Mouse (Mus musculus): ENCODE results near the gene Nkx2-1. TPM values are rescaled to one million over a fixed set of nuclear protein-coding genes. Genes with fewer than 3 reads are reported as not detected.

Gene Nkx2-1
- total and polyA plus RNA-seq, 2 experiments from 2014 or later: 7.2 to 10.3 TPM

GRCm38 (mm10) chr12:56535411-56536173, 1.1 kb downstream of the Nkx2-1 start:
- H3K9ac ChIP-seq: no peak overlapping the region
- H3K9me3 ChIP-seq (ENCODE audit: low read length): no peaks in the 10 kb centered on the region
- no peak for TF ChIP-seq CTCF (IDR thresholded peaks at IDR 0.05; ENCODE audit: low read depth)
- DNase-seq: peak; percentile 21
- H3K4me3 ChIP-seq (ENCODE audit: low read depth, low read length): peak overlapping the region; percentile 17
- ATAC-seq: peak; percentile 9; the same call in 1 of the 2 replicates
- H3K27ac ChIP-seq (ENCODE audit: low read depth, low read length): no peak overlapping the region; the same call in 1 of the 2 replicates
- no peaks in the 10 kb centered on the region for H3K4me1 ChIP-seq (ENCODE audit: insufficient read depth)
- peak overlapping the region; percentile 17 for H3K4me2 ChIP-seq (ENCODE audit: low read depth)
- WGBS: 2% methylated on average over 22 of the region's 36 CpGs
- H3K36me3 ChIP-seq (ENCODE audit: insufficient read depth): no peaks in the 10 kb centered on the region
- peaks cover 76% of the 10 kb centered on the region for H3K27me3 ChIP-seq (ENCODE audit: insufficient read depth, low read length)

- H3K9ac ChIP-seq: no peak overlapping the region; the same call in 1 of the 2 replicates
- H3K27me3 ChIP-seq (ENCODE audit: insufficient read depth, low read length): peaks cover 77% of the 10 kb centered on the region
- no peaks in the 10 kb centered on the region for H3K36me3 ChIP-seq (ENCODE audit: insufficient read depth)
- WGBS: 2% methylated on average over 62 of the region's 62 CpGs
- no peak for TF ChIP-seq CTCF (IDR thresholded peaks at IDR 0.05; ENCODE audit: low read depth)
- DNase-seq: peak; percentile 33
- peak overlapping the region; percentile 16; the same call in 1 of the 2 replicates for H3K27ac ChIP-seq (ENCODE audit: low read depth, low read length)
- H3K9me3 ChIP-seq (ENCODE audit: low read length): no peaks in the 10 kb centered on the region
- H3K4me1 ChIP-seq (ENCODE audit: insufficient read depth): no peaks in the 10 kb centered on the region
- peak overlapping the region; percentile 38 for H3K4me2 ChIP-seq (ENCODE audit: low read depth)
- ATAC-seq: peak; percentile 21; the same call in 1 of the 2 replicates
- H3K4me3 ChIP-seq (ENCODE audit: low read depth, low read length): peak overlapping the region; percentile 28
Measured at GRCm38 (mm10) chr12:56534651-56535326, 1.9 kb downstream of the Nkx2-1 start.

GRCm38 (mm10) chr12:56534311-56534650, 2.4 kb downstream of the Nkx2-1 start:
- DNase-seq (no peak), ATAC-seq (no peak)
- Histone ChIP-seq H3K9me3 (ENCODE audit: low read length) (no peaks in the 10 kb centered on the region), H3K36me3 (ENCODE audit: insufficient read depth) (no peaks in the 10 kb centered on the region), H3K4me3 (ENCODE audit: low read depth, low read length) (peak overlapping the region; percentile 28), H3K9ac (no peak overlapping the region), H3K4me1 (ENCODE audit: insufficient read depth) (no peaks in the 10 kb centered on the region), H3K4me2 (ENCODE audit: low read depth) (peak overlapping the region; percentile 38), H3K27ac (ENCODE audit: low read depth, low read length) (0 out of 2 replicates have a peak overlapping the region, but pooled peaks have one; percentile 16), H3K27me3 (ENCODE audit: insufficient read depth, low read length) (peaks cover 77% of the 10 kb centered on the region)
- TF ChIP-seq CTCF (IDR thresholded peaks at IDR 0.05; ENCODE audit: low read depth): no peak
- WGBS: under 1% methylated on average over 24 of the region's 24 CpGs

DNA sequence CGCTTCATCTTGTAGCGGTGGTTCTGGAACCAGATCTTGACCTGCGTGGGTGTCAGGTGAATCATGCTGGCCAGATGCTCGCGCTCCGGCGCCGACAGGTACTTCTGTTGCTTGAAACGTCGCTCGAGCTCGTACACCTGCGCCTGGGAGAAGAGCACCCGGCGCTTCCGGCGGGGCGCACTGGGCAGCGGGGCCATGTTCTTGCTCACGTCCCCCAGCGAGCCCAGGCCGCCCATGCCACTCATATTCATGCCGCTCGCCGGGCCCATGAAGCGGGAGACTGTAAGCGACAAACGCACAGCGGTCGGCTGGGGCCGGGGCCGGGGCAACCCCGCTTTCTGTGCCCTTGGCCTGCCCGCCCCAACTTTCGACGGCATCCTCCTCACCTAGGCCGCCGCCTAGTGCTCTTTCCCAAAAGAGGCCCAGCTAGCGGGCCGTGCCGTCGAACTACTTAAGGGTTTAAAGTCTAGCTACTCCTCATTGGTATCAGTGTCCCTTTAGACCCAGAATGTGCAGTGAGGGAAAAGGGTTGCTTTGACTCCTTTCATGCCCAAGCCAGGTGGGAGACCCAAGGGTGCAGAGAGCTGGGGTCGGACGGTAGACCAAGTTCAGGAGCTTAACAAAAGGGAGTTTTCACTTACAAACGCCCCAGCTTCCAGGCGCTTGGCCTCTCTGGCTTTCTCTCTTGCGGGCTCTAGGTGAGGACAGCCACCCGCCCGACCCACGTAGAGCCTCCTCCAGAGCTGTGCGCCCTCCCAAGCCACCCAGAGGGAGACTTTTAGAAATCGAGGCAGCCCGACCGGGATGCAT, 3.0 kb downstream of the Nkx2-1 start:
- TF ChIP-seq CTCF (IDR thresholded peaks at IDR 0.05; ENCODE audit: low read depth): no peak
- H3K9ac ChIP-seq: no peak overlapping the region
- H3K4me3 ChIP-seq (ENCODE audit: low read depth, low read length): peak overlapping the region; percentile 28
- ATAC-seq (no peak), DNase-seq (peak; percentile 17)
- H3K4me1 ChIP-seq (ENCODE audit: insufficient read depth): no peaks in the 10 kb centered on the region
- H3K27me3 ChIP-seq (ENCODE audit: insufficient read depth, low read length): peaks cover 77% of the 10 kb centered on the region
- H3K9me3 ChIP-seq (ENCODE audit: low read length): no peaks in the 10 kb centered on the region
- 1% methylated on average over 54 of the region's 54 CpGs for WGBS
- 0 out of 2 replicates have a peak overlapping the region, but pooled peaks have one; percentile 16 for H3K27ac ChIP-seq (ENCODE audit: low read depth, low read length)
- H3K36me3 ChIP-seq (ENCODE audit: insufficient read depth): no peaks in the 10 kb centered on the region
- H3K4me2 ChIP-seq (ENCODE audit: low read depth): peak overlapping the region; percentile 10; the same call in 1 of the 2 replicates

DNA sequence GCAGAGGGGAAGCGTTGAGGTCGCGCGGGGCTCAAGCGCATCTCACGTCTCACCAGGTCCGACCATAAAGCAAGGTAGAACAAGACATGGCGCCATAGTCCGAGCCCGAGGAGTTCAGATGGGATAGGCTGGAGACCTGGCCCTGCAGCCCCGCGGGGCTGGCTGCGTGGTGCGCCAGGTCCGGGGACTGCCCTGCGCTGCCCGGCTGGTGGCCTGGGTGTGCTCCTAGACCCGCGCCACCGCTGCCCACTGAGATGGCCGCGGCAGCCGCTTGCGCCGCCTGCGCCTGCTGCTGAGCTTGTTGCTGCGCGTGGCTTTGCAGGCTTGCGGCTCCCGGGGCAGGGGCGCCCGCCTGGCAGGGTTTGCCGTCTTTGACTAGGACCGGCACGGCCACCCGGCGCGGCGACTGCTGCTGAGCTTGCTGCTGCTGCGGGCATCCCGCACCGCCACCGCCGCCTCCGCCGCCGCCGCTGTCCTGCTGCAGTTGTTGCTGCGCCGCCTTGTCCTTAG, 3.7 kb downstream of the Nkx2-1 start:
- Histone ChIP-seq H3K36me3 (ENCODE audit: insufficient read depth) (no peaks in the 10 kb centered on the region), H3K4me1 (ENCODE audit: insufficient read depth) (no peaks in the 10 kb centered on the region), H3K4me3 (ENCODE audit: low read depth, low read length) (peak overlapping the region; percentile 28), H3K27ac (ENCODE audit: low read depth, low read length) (no peak overlapping the region), H3K9ac (no peak overlapping the region), H3K27me3 (ENCODE audit: insufficient read depth, low read length) (peaks cover 77% of the 10 kb centered on the region), H3K9me3 (ENCODE audit: low read length) (no peaks in the 10 kb centered on the region), H3K4me2 (ENCODE audit: low read depth) (0 out of 2 replicates have a peak overlapping the region, but pooled peaks have one; percentile 10)
- no peak for TF ChIP-seq CTCF (IDR thresholded peaks at IDR 0.05; ENCODE audit: low read depth)
- no peak for ATAC-seq
- DNase-seq: peak; percentile 12
- WGBS: under 1% methylated on average over 50 of the region's 50 CpGs

DNA sequence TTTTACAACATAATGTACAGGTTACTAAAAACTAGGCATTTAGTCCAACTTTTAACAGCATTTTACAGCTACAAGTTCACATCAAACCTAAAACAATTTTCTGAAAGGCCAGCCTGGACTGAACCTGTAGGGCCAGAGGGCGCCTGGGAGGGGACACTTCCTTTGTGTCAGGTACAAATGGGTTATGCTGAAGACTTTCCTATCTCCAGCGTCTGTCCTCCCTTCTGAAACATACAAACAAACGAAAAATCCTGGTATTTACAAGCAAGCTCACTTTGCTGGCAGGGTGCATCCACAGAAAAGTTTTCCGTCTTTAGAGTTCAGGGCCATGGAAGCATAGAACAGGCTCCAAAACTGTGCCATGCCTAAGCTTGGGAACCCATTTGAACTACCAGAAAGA, 4.6 kb downstream of the Nkx2-1 start:
- 9% methylated on average over 4 of the region's 4 CpGs for WGBS
- H3K9ac ChIP-seq: no peak overlapping the region
- H3K27ac ChIP-seq (ENCODE audit: low read depth, low read length): no peak overlapping the region
- H3K4me2 ChIP-seq (ENCODE audit: low read depth): no peak overlapping the region
- TF ChIP-seq CTCF (IDR thresholded peaks at IDR 0.05; ENCODE audit: low read depth): no peak
- H3K4me3 ChIP-seq (ENCODE audit: low read depth, low read length): no peak overlapping the region
- H3K9me3 ChIP-seq (ENCODE audit: low read length): no peaks in the 10 kb centered on the region
- ATAC-seq (no peak), DNase-seq (no peak)
- H3K36me3 ChIP-seq (ENCODE audit: insufficient read depth): no peaks in the 10 kb centered on the region
- H3K4me1 ChIP-seq (ENCODE audit: insufficient read depth): no peaks in the 10 kb centered on the region
- peaks cover 76% of the 10 kb centered on the region for H3K27me3 ChIP-seq (ENCODE audit: insufficient read depth, low read length)
